Mouse (Mus musculus): ENCODE data around the gene Zfp661. TPM values are rescaled to one million over a fixed set of nuclear protein-coding genes. Genes with fewer than 3 reads are reported as not detected.

The Zfp661 gene
- polyA plus RNA-seq (2012; rRNA removed), result 2.0 and 2.1 TPM in 2 replicates

GRCm38 (mm10) chr2:127586694-127587513, at the start of gene Zfp661, which contains the start of gene Mrps5:
Gene Zfp661, minus strand, starts transcription at chr2:127587094.
Gene Mrps5, plus strand, starts transcription at chr2:127587222.

GRCm38 (mm10) chr2:127541185-127541584, 45.7 kb downstream of the Zfp661 start, which contains the start of gene Prom2:
Gene Prom2, minus strand, starts transcription at chr2:127541467.

Other genes with a start within 250 kb of the Zfp661 start
- gene Astl, start 248.5 kb downstream of the Zfp661 start, polyA plus RNA-seq (2012; rRNA removed), result not detected in 2 replicates
- 3.1 and 3.7 TPM in 2 replicates for gene Adra2b, start 223.9 kb downstream of the Zfp661 start, polyA plus RNA-seq (2012; rRNA removed)
- 0.60 and 0.61 TPM in 2 replicates for gene Gpat2, start 161.9 kb downstream of the Zfp661 start, polyA plus RNA-seq (2012; rRNA removed)
- 9.2 and 9.7 TPM in 2 replicates for gene Fahd2a, start 142.5 kb downstream of the Zfp661 start, polyA plus RNA-seq (2012; rRNA removed)
- gene Kcnip3, start 65.0 kb downstream of the Zfp661 start, polyA plus RNA-seq (2012; rRNA removed), result 0.50 and 0.65 TPM in 2 replicates
- not detected in 2 replicates for gene Prom2, start 45.6 kb downstream of the Zfp661 start, polyA plus RNA-seq (2012; rRNA removed)
- gene Mrps5, start 128 bp upstream of the Zfp661 start, polyA plus RNA-seq (2012; rRNA removed), result 47.2 and 49.9 TPM in 2 replicates
- gene Mal, start 69.6 kb upstream of the Zfp661 start, polyA plus RNA-seq (2012; rRNA removed), result 0.03 and 0.10 TPM in 2 replicates
- 0.07 and 0.14 TPM in 2 replicates for gene Mall, start 142.8 kb upstream of the Zfp661 start, polyA plus RNA-seq (2012; rRNA removed)
- gene Nphp1, start 201.8 kb upstream of the Zfp661 start, polyA plus RNA-seq (2012; rRNA removed), result 2.5 and 2.9 TPM in 2 replicates
- 21.5 and 24.5 TPM in 2 replicates for gene Mtln, start 205.4 kb upstream of the Zfp661 start, polyA plus RNA-seq (2012; rRNA removed)
- gene Bub1, start 244.8 kb upstream of the Zfp661 start, polyA plus RNA-seq (2012; rRNA removed), result 8.2 and 8.8 TPM in 2 replicates